Mouse (Mus musculus) layer of hippocampus, postnatal 25 days (tissue): ENCODE measurements around the gene Tbc1d15. TPM values are rescaled to one million over a fixed set of nuclear protein-coding genes. Genes with fewer than 3 reads are reported as not detected.

Experiments
- DNase-seq, 2 experiments: peaks; one replicate each; pipeline ENCODE4 v3.0.0; 2022; ENCODE audit warnings: mixed read lengths in 2 of 2, low spot score in 1 of 2; ENCODE audit errors: extremely low spot score in 1 of 2
- total RNA-seq, 2 experiments: library from RNA; stranded (reverse); gene quantifications; 2 replicates each; pipeline ENCODE4 v1.2.3; 2021

Gene Tbc1d15
- total RNA-seq, 2 experiments from 2014 or later = 58.1 to 65.3 TPM

DNA sequence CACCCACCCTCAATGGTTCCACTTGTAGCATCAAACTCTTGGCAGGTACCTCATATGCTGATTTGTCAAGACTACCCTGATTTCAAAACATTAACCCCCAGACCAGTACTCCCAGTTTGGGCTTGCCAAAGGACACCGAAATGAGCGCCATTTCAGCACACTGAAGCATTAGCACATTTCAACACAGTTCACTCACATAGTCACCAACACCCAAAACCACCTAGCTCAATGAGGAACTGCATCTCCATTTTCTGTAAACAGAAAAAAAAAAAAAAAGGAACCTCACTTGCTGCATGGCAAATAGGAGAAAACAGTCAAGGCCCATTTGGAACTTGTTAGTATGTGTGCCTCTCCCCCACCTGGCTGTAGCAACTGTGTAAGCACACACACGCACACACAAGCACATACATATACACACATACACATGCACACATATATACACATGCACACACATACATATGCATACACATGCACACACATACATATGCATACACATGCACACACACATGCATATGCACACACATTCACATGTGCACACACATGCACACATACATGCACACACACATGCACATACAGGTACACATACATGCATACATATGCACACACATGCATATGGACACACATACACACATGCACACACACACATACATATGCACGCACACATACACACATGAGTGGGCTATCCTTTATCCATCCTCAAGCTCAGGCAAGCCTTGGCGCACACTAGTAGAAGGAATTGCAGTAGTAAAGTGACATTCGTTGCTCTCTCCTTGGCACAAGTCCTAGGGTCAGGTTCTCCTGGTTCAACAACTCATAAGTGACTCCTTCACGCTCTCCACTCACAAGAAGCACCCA, 80.5 kb downstream of the Tbc1d15 start:
- DNase-seq = no peak

DNA sequence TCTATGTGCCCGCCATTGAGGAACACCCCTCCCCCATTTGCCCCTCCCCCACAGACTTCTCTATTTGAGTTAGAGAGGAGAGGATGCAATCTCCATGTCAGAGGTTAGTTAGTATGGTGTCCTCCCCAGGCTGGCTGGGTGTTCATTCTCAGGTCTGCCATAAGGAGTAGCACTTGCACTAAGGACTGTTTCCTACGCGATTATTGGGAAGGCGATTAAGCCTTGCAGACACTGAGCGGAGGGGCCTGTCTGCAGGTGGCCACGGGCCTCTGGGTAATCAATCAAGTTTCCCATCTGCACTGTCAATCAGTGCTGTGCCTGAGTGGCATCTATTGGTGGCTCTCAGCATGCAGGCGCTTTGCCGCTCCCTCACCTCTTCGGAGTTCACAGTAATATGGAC, 81.9 kb downstream of the Tbc1d15 start:
- no peak for DNase-seq

DNA sequence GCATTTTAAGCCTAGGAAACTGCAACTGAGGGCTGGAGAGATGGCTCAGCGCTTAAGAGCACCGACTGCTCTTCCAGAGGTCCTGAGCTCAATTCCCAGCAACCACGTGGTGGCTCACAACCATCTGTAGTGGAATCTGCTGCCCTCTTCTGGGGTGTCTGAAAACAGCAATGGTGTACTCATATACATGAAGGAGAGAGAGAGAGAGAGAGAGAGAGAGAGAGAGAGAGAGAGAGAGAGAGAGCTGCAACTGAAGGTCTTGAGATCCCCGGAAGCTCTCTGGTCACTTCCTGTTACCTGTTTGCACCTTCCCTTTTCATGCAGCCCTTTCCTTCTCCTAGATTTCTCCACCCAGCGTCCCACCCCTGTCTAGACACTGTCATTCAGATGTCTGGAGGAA, 91.0 kb downstream of the Tbc1d15 start:
- DNase-seq = no peak

Other genes starting within 250 kb of the Tbc1d15 start
- 1 to 10 TPM in 1 of 2 experiments, under 1 TPM in 1; 0.63 to 1.1 TPM for gene Tph2, start 66.4 kb downstream of the Tbc1d15 start, total RNA-seq
- 10 to 100 TPM; 53.9 to 54.2 TPM for gene Rab21, start 64.1 kb upstream of the Tbc1d15 start, total RNA-seq
- gene Tmem19, start 111.0 kb upstream of the Tbc1d15 start, total RNA-seq = 10 to 100 TPM; 43.4 to 46.8 TPM
- 10 to 100 TPM; 13.0 to 14.8 TPM for gene Thap2, start 133.0 kb upstream of the Tbc1d15 start, total RNA-seq
- gene Zfc3h1, start 133.5 kb upstream of the Tbc1d15 start, total RNA-seq = 10 to 100 TPM; 42.7 to 56.7 TPM